Mouse (Mus musculus) G1E-ER4 (cell line): ENCODE results near the gene Smyd3. TPM values are rescaled to one million over a fixed set of nuclear protein-coding genes. Genes with fewer than 3 reads are reported as not detected.

Experiments used
- GATA1 ChIP-seq: IDR thresholded peaks from one replicate; pipeline ENCODE4 v1.8.0; 2012; ENCODE audit warnings: low read length, inconsistent platforms
- polyA plus RNA-seq: library from polyadenylated mRNA; stranded (reverse); fragments of >175 nt; gene quantifications from 2 replicates; pipeline ENCODE4 v1.2.3, GENCODE M21; 2012

Smyd3 gene
- 2.8 and 4.1 TPM in 2 replicates for polyA plus RNA-seq

GRCm38 (mm10) chr1:179517713-179518465, at the start of gene Smyd3:
Gene Smyd3, minus strand, starts transcription at chr1:179518041.
- no peak for TF ChIP-seq GATA1

- no peak for TF ChIP-seq GATA1
These were observed 49.7 kb upstream of the Smyd3 start for GRCm38 (mm10) chr1:179567558-179567957.

GRCm38 (mm10) chr1:179563926-179564325, 46.1 kb upstream of the Smyd3 start:
- no peak for TF ChIP-seq GATA1

- no peak for TF ChIP-seq GATA1
These were observed 45.4 kb upstream of the Smyd3 start for GRCm38 (mm10) chr1:179563211-179563610.

GRCm38 (mm10) chr1:179560845-179561430, 43.1 kb upstream of the Smyd3 start:
- no peak for TF ChIP-seq GATA1

GRCm38 (mm10) chr1:179559446-179560194, 41.8 kb upstream of the Smyd3 start:
- TF ChIP-seq GATA1: no peak

GRCm38 (mm10) chr1:179556921-179557320, 39.1 kb upstream of the Smyd3 start:
- no peak for TF ChIP-seq GATA1

GRCm38 (mm10) chr1:179553949-179554347, 36.1 kb upstream of the Smyd3 start:
- TF ChIP-seq GATA1: no peak

GRCm38 (mm10) chr1:179553197-179553948, 35.5 kb upstream of the Smyd3 start:
- TF ChIP-seq GATA1: no peak

- no peak for TF ChIP-seq GATA1
These were observed 34.9 kb upstream of the Smyd3 start for GRCm38 (mm10) chr1:179552751-179553150.

GRCm38 (mm10) chr1:179551921-179552320, 34.1 kb upstream of the Smyd3 start:
- TF ChIP-seq GATA1: no peak

GRCm38 (mm10) chr1:179551336-179551735, 33.5 kb upstream of the Smyd3 start:
- peak; percentile 98 for TF ChIP-seq GATA1

GRCm38 (mm10) chr1:179548996-179549752, 31.3 kb upstream of the Smyd3 start:
- TF ChIP-seq GATA1: no peak

- no peak for TF ChIP-seq GATA1
These were observed 30.4 kb upstream of the Smyd3 start for GRCm38 (mm10) chr1:179548220-179548619.

- TF ChIP-seq GATA1: no peak
These were observed 29.3 kb upstream of the Smyd3 start for GRCm38 (mm10) chr1:179547176-179547575.
